Mouse (Mus musculus) kidney, postnatal 10 days (tissue): ENCODE results near the gene Nfil3.

Experiments
- DNase-seq: peaks from one replicate; pipeline ENCODE4 v3.0.0; 2021; ENCODE audit warnings: mixed read lengths

Nfil3 gene

GRCm38 (mm10) chr13:52980951-52981421 lies at the start of gene Nfil3:
Gene Nfil3, minus strand, starts transcription at chr13:52981073.
- peak; percentile 91 for DNase-seq

- DNase-seq = no peak
Observed at GRCm38 (mm10) chr13:53024285-53024684, 43.4 kb upstream of the Nfil3 start.

GRCm38 (mm10) chr13:53020282-53020681 lies 39.4 kb upstream of the Nfil3 start:
- no peak for DNase-seq

- peak; percentile 39 for DNase-seq
Observed at GRCm38 (mm10) chr13:53019532-53019931, 38.7 kb upstream of the Nfil3 start.

- DNase-seq = no peak
Observed at GRCm38 (mm10) chr13:53018976-53019375, 38.1 kb upstream of the Nfil3 start.

GRCm38 (mm10) chr13:53017983-53018382 lies 37.1 kb upstream of the Nfil3 start:
- no peak for DNase-seq

- no peak for DNase-seq
Observed at GRCm38 (mm10) chr13:53017117-53017516, 36.2 kb upstream of the Nfil3 start.

GRCm38 (mm10) chr13:53011426-53011825 lies 30.6 kb upstream of the Nfil3 start:
- DNase-seq = no peak

GRCm38 (mm10) chr13:53008489-53009184 lies 27.8 kb upstream of the Nfil3 start:
- DNase-seq = peak; percentile 74

- no peak for DNase-seq
Observed at GRCm38 (mm10) chr13:53007781-53008180, 26.9 kb upstream of the Nfil3 start.

GRCm38 (mm10) chr13:53003286-53003685 lies 22.4 kb upstream of the Nfil3 start:
- DNase-seq = no peak

GRCm38 (mm10) chr13:53001511-53001935 lies 20.6 kb upstream of the Nfil3 start:
- DNase-seq = no peak

- no peak for DNase-seq
Observed at GRCm38 (mm10) chr13:53000481-53000880, 19.6 kb upstream of the Nfil3 start.

GRCm38 (mm10) chr13:52998541-52998940 lies 17.7 kb upstream of the Nfil3 start:
- no peak for DNase-seq

- DNase-seq = no peak
Observed at GRCm38 (mm10) chr13:52997806-52998205, 16.9 kb upstream of the Nfil3 start.

GRCm38 (mm10) chr13:52996201-52996600 lies 15.3 kb upstream of the Nfil3 start:
- DNase-seq = no peak

GRCm38 (mm10) chr13:52994197-52994881 lies 13.5 kb upstream of the Nfil3 start:
- no peak for DNase-seq

GRCm38 (mm10) chr13:52990139-52990538 lies 9.3 kb upstream of the Nfil3 start:
- no peak for DNase-seq

GRCm38 (mm10) chr13:52989005-52989404 lies 8.1 kb upstream of the Nfil3 start:
- DNase-seq = no peak

GRCm38 (mm10) chr13:52987880-52988279 lies 7.0 kb upstream of the Nfil3 start:
- no peak for DNase-seq

GRCm38 (mm10) chr13:52986215-52986780 lies 5.4 kb upstream of the Nfil3 start:
- no peak for DNase-seq

GRCm38 (mm10) chr13:52985508-52986214 lies 4.8 kb upstream of the Nfil3 start:
- no peak for DNase-seq

GRCm38 (mm10) chr13:52982703-52983102 lies 1.8 kb upstream of the Nfil3 start:
- DNase-seq = peak; percentile 95
